Mouse (Mus musculus): ENCODE data around the gene Tac1. TPM values are rescaled to one million over a fixed set of nuclear protein-coding genes. Genes with fewer than 3 reads are reported as not detected.

Gene Tac1
- total and polyA plus RNA-seq, 2 experiments from 2014 or later, result 79.9 to 180 TPM

Other genes with a start within 250 kb of the Tac1 start
- gene Asns, start 138.4 kb downstream of the Tac1 start, total RNA-seq (2014; rRNA removed), result 88.7 and 93.0 TPM in 2 replicates
- 130 and 132 TPM in 2 replicates for gene Asns, start 138.4 kb downstream of the Tac1 start, polyA plus RNA-seq (2015; fragmentation: Nextera tagmentation; extraction: Ambion mirVana)